Mouse (Mus musculus) kidney, postnatal 0 days (tissue): Measurements from ENCODE around the gene Nkx2-2. TPM values are rescaled to one million over a fixed set of nuclear protein-coding genes. Genes with fewer than 3 reads are reported as not detected.
"Not testable (repeated sequence)": the region's sequence is repeated elsewhere in the genome, so short reads cannot be mapped to it uniquely, and the experiment has no call there.

Experiments
- ATAC-seq: fragments of 200-750 bp; cut with Nextera tagmentation; replicated peaks from 2 replicates; pipeline ENCODE4 v1.8.0; 2017; ENCODE audit warnings: low read depth, moderate number of reproducible peaks, moderate TSS enrichment, moderate library complexity; ENCODE audit not compliant: low FRiP score
- DNase-seq: peaks from one replicate; pipeline ENCODE4 v3.0.0-alpha.2; 2016; ENCODE audit warnings: low spot score
- H3K27ac ChIP-seq: fragments of 300-500 bp; sonication (generic); 2 replicates; pipeline ENCODE4 v1.5.1; 2014; ENCODE audit warnings: mild to moderate bottlenecking
- H3K27me3 ChIP-seq: fragments of 300-500 bp; sonication (generic); 2 replicates; pipeline ENCODE4 v1.6.1; 2014; ENCODE audit warnings: low read length, mixed read lengths; ENCODE audit not compliant: insufficient read depth
- H3K36me3 ChIP-seq: fragments of 300-500 bp; sonication (generic); 2 replicates; pipeline ENCODE4 v1.6.1; 2014; ENCODE audit warnings: low read length, mixed read lengths; ENCODE audit not compliant: insufficient read depth
- H3K4me1 ChIP-seq: fragments of 300-500 bp; sonication (generic); replicated peaks from 2 replicates; pipeline ENCODE4 v1.6.1; 2014; ENCODE audit warnings: antibody characterized with exemption, low read length, mixed read lengths; ENCODE audit not compliant: insufficient read depth
- H3K4me2 ChIP-seq: fragments of 300-500 bp; sonication (generic); 2 replicates; pipeline ENCODE4 v1.6.1; 2014; ENCODE audit warnings: mild to moderate bottlenecking, low read length, moderate library complexity, mixed read lengths
- H3K4me3 ChIP-seq: fragments of 300-500 bp; sonication (generic); replicated peaks from 2 replicates; pipeline ENCODE4 v1.5.1; 2014; ENCODE audit warnings: low read depth, low read length
- H3K9ac ChIP-seq: fragments of 300-500 bp; sonication (generic); 2 replicates; pipeline ENCODE4 v1.6.1; 2014; ENCODE audit warnings: low read depth, low read length
- H3K9me3 ChIP-seq: fragments of 300-500 bp; sonication (generic); replicated peaks from 2 replicates; pipeline ENCODE4 v1.6.1; 2016; ENCODE audit warnings: low read length, inconsistent platforms, mixed read lengths
- CTCF ChIP-seq: IDR thresholded peaks from 2 replicates; pipeline ENCODE4 v1.5.1; 2016; ENCODE audit warnings: antibody characterized with exemption, low read depth, mild to moderate bottlenecking, moderate library complexity
- WGBS: fragments of 180-500 bp; shearing (Covaris S2); extraction: QIAGEN DNeasy Blood & Tissue Kit; methylation state at CpG from one replicate; pipeline ENCODE4 v1.1.7; 2014; 5-methylcytosine and 5-hydroxymethylcytosine counted together
- polyA plus RNA-seq: library from polyadenylated mRNA; unstranded; fragments of >200 nt; fragmentation: Nextera tagmentation; extraction: Ambion mirVana; gene quantifications from 2 replicates; pipeline ENCODE4 v1.2.1, GENCODE M21; 2015

Gene Nkx2-2
- polyA plus RNA-seq, 1 experiment from 2014 or later = not detected

- no peak for DNase-seq
- Histone ChIP-seq H3K4me3 (no peak overlapping the region), H3K36me3 (no peaks in the 10 kb centered on the region), H3K9ac (no peak overlapping the region), H3K27ac (no peak overlapping the region), H3K4me1 (0 out of 2 replicates have a peak, but pooled peaks cover 3% of the 10 kb centered on the region), H3K9me3 (no peaks in the 10 kb centered on the region), H3K4me2 (no peak overlapping the region), H3K27me3 (peaks cover 15% of the 10 kb centered on the region)
- TF ChIP-seq CTCF = no peak
- ATAC-seq = no peak
Measured at GRCm38 (mm10) chr2:147173751-147174150, 20.3 kb downstream of the Nkx2-2 start.

GRCm38 (mm10) chr2:147170538-147170937, 23.5 kb downstream of the Nkx2-2 start:
- H3K9me3 ChIP-seq, ATAC-seq, H3K4me3 ChIP-seq, H3K27me3 ChIP-seq, H3K4me1 ChIP-seq, DNase-seq, H3K27ac ChIP-seq, H3K9ac ChIP-seq, H3K36me3 ChIP-seq, H3K4me2 ChIP-seq: not testable (repeated sequence)
- 85% methylated on average over 9 of the region's 9 CpGs for WGBS

GRCm38 (mm10) chr2:147165863-147166262, 28.2 kb downstream of the Nkx2-2 start:
- Histone ChIP-seq H3K27me3 (no peaks in the 10 kb centered on the region), H3K27ac (no peak overlapping the region), H3K36me3 (no peaks in the 10 kb centered on the region), H3K9me3 (no peaks in the 10 kb centered on the region), H3K4me3 (no peak overlapping the region), H3K4me2 (no peak overlapping the region), H3K9ac (no peak overlapping the region), H3K4me1 (no peaks in the 10 kb centered on the region)
- TF ChIP-seq CTCF = no peak
- DNase-seq (no peak), ATAC-seq (no peak)
- 82% methylated on average over 1 of the region's 1 CpGs for WGBS

GRCm38 (mm10) chr2:147165376-147165775, 28.7 kb downstream of the Nkx2-2 start:
- Histone ChIP-seq H3K9ac (no peak overlapping the region), H3K4me2 (no peak overlapping the region), H3K36me3 (no peaks in the 10 kb centered on the region), H3K27me3 (no peaks in the 10 kb centered on the region), H3K4me3 (no peak overlapping the region), H3K9me3 (no peaks in the 10 kb centered on the region), H3K27ac (no peak overlapping the region), H3K4me1 (no peaks in the 10 kb centered on the region)
- TF ChIP-seq CTCF = no peak
- 86% methylated on average over 3 of the region's 3 CpGs for WGBS
- no peak for DNase-seq
- ATAC-seq = no peak

- no peak overlapping the region for H3K9ac ChIP-seq
- WGBS = 53% methylated on average over 2 of the region's 2 CpGs
- H3K27ac ChIP-seq = no peak overlapping the region
- TF ChIP-seq CTCF = no peak
- no peak overlapping the region for H3K4me3 ChIP-seq
- no peaks in the 10 kb centered on the region for H3K9me3 ChIP-seq
- no peaks in the 10 kb centered on the region for H3K27me3 ChIP-seq
- ATAC-seq (no peak), DNase-seq (no peak)
- no peaks in the 10 kb centered on the region for H3K4me1 ChIP-seq
- no peak overlapping the region for H3K4me2 ChIP-seq
- no peaks in the 10 kb centered on the region for H3K36me3 ChIP-seq
Measured at GRCm38 (mm10) chr2:147152543-147152942, 41.5 kb downstream of the Nkx2-2 start.

Other genes with a start within 250 kb of the Nkx2-2 start
- gene Xrn2, start 181.2 kb downstream of the Nkx2-2 start, polyA plus RNA-seq = 70.3 and 76.1 TPM in 2 replicates
- gene Nkx2-4, start 108.8 kb downstream of the Nkx2-2 start, polyA plus RNA-seq = not detected in 2 replicates
- gene Pax1, start 167.7 kb upstream of the Nkx2-2 start, polyA plus RNA-seq = not detected in 2 replicates